Mouse (Mus musculus): ENCODE data around the gene Smarcd1. TPM values are rescaled to one million over a fixed set of nuclear protein-coding genes. Genes with fewer than 3 reads are reported as not detected.
A peak's percentile ranks its signal among the peaks of the same experiment; 100 is the strongest.

Gene Smarcd1
- polyA plus RNA-seq, 1 experiment: 157 TPM

- TF ChIP-seq POLR2A (IDR thresholded peaks at IDR 0.05; ENCODE audit: extremely low read depth, insufficient read depth, low read length) (0 out of 2 replicates have a peak, but pooled peaks have one; percentile 23), CTCF (IDR thresholded peaks at IDR 0.05; ENCODE audit: extremely low read depth, insufficient read depth, low read length) (no peak)
- Histone ChIP-seq H3K4me1 (ENCODE audit: control insufficient read depth, insufficient read depth, low read length) (peaks cover 6% of the 10 kb centered on the region), H3K4me3 (ENCODE audit: insufficient read depth, low read length) (peak overlapping the region; percentile 28), H3K27ac (ENCODE audit: insufficient read depth, low read length) (no peak overlapping the region; the same call in 1 of the 2 replicates)
Measured at GRCm38 (mm10) chr15:99664600-99665451, 37.1 kb upstream of the Smarcd1 start.

- H3K27ac ChIP-seq (ENCODE audit: insufficient read depth, low read length): no peak overlapping the region
- peaks cover 6% of the 10 kb centered on the region for H3K4me1 ChIP-seq (ENCODE audit: control insufficient read depth, insufficient read depth, low read length)
- H3K4me3 ChIP-seq (ENCODE audit: insufficient read depth, low read length): no peak overlapping the region
- TF ChIP-seq POLR2A (IDR thresholded peaks at IDR 0.05; ENCODE audit: extremely low read depth, insufficient read depth, low read length): no peak
- TF ChIP-seq CTCF (IDR thresholded peaks at IDR 0.05; ENCODE audit: extremely low read depth, insufficient read depth, low read length): no peak
Measured at GRCm38 (mm10) chr15:99667544-99667943, 34.4 kb upstream of the Smarcd1 start.

- no peak overlapping the region for H3K27ac ChIP-seq (ENCODE audit: insufficient read depth, low read length)
Measured at GRCm38 (mm10) chr15:99668881-99669280, 33.0 kb upstream of the Smarcd1 start.

GRCm38 (mm10) chr15:99669392-99669791 is 32.5 kb upstream of the Smarcd1 start:
- H3K4me1 ChIP-seq (ENCODE audit: control insufficient read depth, insufficient read depth, low read length): peaks cover 7% of the 10 kb centered on the region
- H3K4me3 ChIP-seq (ENCODE audit: insufficient read depth, low read length): no peak overlapping the region
- no peak for TF ChIP-seq POLR2A (IDR thresholded peaks at IDR 0.05; ENCODE audit: extremely low read depth, insufficient read depth, low read length)
- TF ChIP-seq CTCF (IDR thresholded peaks at IDR 0.05; ENCODE audit: extremely low read depth, insufficient read depth, low read length): no peak
- H3K27ac ChIP-seq (ENCODE audit: insufficient read depth, low read length): no peak overlapping the region

More at GRCm38 (mm10) chr15:99668881-99669280, 33.0 kb upstream of the Smarcd1 start:
- TF ChIP-seq CTCF (IDR thresholded peaks at IDR 0.05; ENCODE audit: extremely low read depth, insufficient read depth, low read length): peak; percentile 90
- TF ChIP-seq POLR2A (IDR thresholded peaks at IDR 0.05; ENCODE audit: extremely low read depth, insufficient read depth, low read length): no peak
- peaks cover 8% of the 10 kb centered on the region for H3K4me1 ChIP-seq (ENCODE audit: control insufficient read depth, insufficient read depth, low read length)
- H3K4me3 ChIP-seq (ENCODE audit: insufficient read depth, low read length): no peak overlapping the region

- Histone ChIP-seq H3K4me1 (ENCODE audit: control insufficient read depth, insufficient read depth, low read length) (peaks cover 8% of the 10 kb centered on the region), H3K27ac (ENCODE audit: insufficient read depth, low read length) (peak within 1 kb of the TSS; percentile 16; the same call in 1 of the 2 replicates), H3K4me3 (ENCODE audit: insufficient read depth, low read length) (peak within 1 kb of the TSS; percentile 49)
- TF ChIP-seq CTCF (IDR thresholded peaks at IDR 0.05; ENCODE audit: extremely low read depth, insufficient read depth, low read length) (no peak), POLR2A (IDR thresholded peaks at IDR 0.05; ENCODE audit: extremely low read depth, insufficient read depth, low read length) (no peak; the same call in 1 of the 2 replicates)
Measured at GRCm38 (mm10) chr15:99670154-99670821, 31.6 kb upstream of the Smarcd1 start, which contains the start of gene Asic1. Gene Asic1, plus strand, starts transcription at chr15:99670368.

GRCm38 (mm10) chr15:99670964-99671670 is 30.8 kb upstream of the Smarcd1 start:
- TF ChIP-seq CTCF (IDR thresholded peaks at IDR 0.05; ENCODE audit: extremely low read depth, insufficient read depth, low read length) (no peak), POLR2A (IDR thresholded peaks at IDR 0.05; ENCODE audit: extremely low read depth, insufficient read depth, low read length) (no peak)
- Histone ChIP-seq H3K4me3 (ENCODE audit: insufficient read depth, low read length) (peak overlapping the region; percentile 49), H3K4me1 (ENCODE audit: control insufficient read depth, insufficient read depth, low read length) (peaks cover 8% of the 10 kb centered on the region), H3K27ac (ENCODE audit: insufficient read depth, low read length) (no peak overlapping the region)

- TF ChIP-seq POLR2A (IDR thresholded peaks at IDR 0.05; ENCODE audit: extremely low read depth, insufficient read depth, low read length): no peak
- TF ChIP-seq CTCF (IDR thresholded peaks at IDR 0.05; ENCODE audit: extremely low read depth, insufficient read depth, low read length): no peak
- H3K4me3 ChIP-seq (ENCODE audit: insufficient read depth, low read length): peak overlapping the region; percentile 49; the same call in 1 of the 2 replicates
- H3K4me1 ChIP-seq (ENCODE audit: control insufficient read depth, insufficient read depth, low read length): peaks cover 8% of the 10 kb centered on the region
- H3K27ac ChIP-seq (ENCODE audit: insufficient read depth, low read length): no peak overlapping the region
Measured at GRCm38 (mm10) chr15:99671783-99672182, 30.1 kb upstream of the Smarcd1 start.

GRCm38 (mm10) chr15:99674866-99675265 is 27.1 kb upstream of the Smarcd1 start:
- H3K4me3 ChIP-seq (ENCODE audit: insufficient read depth, low read length): no peak overlapping the region
- TF ChIP-seq CTCF (IDR thresholded peaks at IDR 0.05; ENCODE audit: extremely low read depth, insufficient read depth, low read length) (no peak), POLR2A (IDR thresholded peaks at IDR 0.05; ENCODE audit: extremely low read depth, insufficient read depth, low read length) (no peak)
- H3K4me1 ChIP-seq (ENCODE audit: control insufficient read depth, insufficient read depth, low read length): peaks cover 8% of the 10 kb centered on the region
- no peak overlapping the region for H3K27ac ChIP-seq (ENCODE audit: insufficient read depth, low read length)

- peaks cover 6% of the 10 kb centered on the region for H3K4me1 ChIP-seq (ENCODE audit: control insufficient read depth, insufficient read depth, low read length)
Measured at GRCm38 (mm10) chr15:99677089-99677488, 24.8 kb upstream of the Smarcd1 start.

More at GRCm38 (mm10) chr15:99677089-99677488, 24.8 kb upstream of the Smarcd1 start:
- no peak for TF ChIP-seq POLR2A (IDR thresholded peaks at IDR 0.05; ENCODE audit: extremely low read depth, insufficient read depth, low read length)
- no peak for TF ChIP-seq CTCF (IDR thresholded peaks at IDR 0.05; ENCODE audit: extremely low read depth, insufficient read depth, low read length)
- no peak overlapping the region for H3K4me3 ChIP-seq (ENCODE audit: insufficient read depth, low read length)
- no peak overlapping the region for H3K27ac ChIP-seq (ENCODE audit: insufficient read depth, low read length)
